Mouse (Mus musculus): ENCODE data around the gene Omp.
"Not testable (repeated sequence)": the region's sequence is repeated elsewhere in the genome, so short reads cannot be mapped to it uniquely, and the experiment has no call there.

Gene Omp

DNA sequence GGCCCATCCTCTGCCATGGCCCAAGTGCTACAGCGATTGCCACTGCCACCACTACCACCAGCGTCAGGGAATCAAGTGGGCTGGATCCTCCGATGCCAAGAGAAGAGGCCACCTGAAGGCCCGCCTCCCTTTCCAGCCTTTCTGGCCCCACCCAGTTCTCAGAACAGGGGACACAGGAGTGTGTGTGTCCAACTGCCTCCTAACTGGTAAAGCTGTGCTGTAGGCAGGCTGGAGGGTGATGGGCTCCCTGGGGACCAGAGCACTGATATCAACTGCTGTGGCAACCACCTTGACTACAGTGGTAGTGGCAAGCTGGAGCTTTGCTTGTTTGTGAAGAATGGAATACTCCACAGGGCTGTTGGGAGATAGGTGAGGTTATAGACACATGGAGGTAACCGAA, at the start of gene Omp:
Gene Omp, minus strand, starts transcription at position 101 of the 400 bp plus-strand sequence.
- no peak for DNase-seq (ENCODE audit: low spot score)

DNA sequence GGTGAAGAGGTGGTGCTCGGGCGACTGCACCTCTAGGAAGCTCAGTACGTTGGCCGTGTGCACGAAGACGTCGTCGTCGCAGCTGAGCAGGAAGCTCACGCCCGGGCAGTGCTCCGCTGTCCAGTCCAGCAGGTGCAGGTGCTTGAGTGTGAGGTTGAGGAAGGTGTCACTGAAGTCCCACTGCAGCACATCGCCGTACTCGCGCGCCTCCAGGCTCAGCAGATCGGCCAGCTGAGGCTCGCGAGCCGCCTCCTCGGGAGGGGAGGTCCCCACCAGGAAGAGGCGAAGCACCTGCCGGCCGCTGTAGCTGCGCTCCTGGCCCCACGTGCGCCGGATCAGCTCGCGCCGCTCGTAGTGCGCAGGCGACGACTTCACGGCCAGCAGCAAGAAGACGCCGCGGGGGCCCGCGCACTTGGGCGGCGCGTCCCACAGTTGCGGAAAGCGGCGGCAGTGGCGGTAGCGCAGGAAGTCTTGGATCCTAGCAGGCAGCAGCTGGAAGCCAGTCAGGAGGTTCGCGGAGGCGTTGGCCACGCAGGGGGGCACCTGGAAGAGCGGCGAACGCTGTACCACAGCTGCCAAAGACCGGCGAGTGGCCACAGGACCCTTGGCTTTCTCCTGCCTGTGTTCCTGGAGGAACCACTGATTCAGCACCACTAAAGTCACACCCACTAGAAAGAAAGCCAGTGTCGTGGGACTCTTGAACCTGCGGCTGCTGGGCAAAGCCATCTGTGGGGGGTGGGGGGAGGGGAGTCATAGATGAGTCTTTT, 48.9 kb upstream of the Omp start:
- no peak for DNase-seq (ENCODE audit: low spot score)

- DNase-seq (ENCODE audit: low spot score): no peak
Measured at GRCm38 (mm10) chr7:98193515-98194025, 48.3 kb upstream of the Omp start.

DNA sequence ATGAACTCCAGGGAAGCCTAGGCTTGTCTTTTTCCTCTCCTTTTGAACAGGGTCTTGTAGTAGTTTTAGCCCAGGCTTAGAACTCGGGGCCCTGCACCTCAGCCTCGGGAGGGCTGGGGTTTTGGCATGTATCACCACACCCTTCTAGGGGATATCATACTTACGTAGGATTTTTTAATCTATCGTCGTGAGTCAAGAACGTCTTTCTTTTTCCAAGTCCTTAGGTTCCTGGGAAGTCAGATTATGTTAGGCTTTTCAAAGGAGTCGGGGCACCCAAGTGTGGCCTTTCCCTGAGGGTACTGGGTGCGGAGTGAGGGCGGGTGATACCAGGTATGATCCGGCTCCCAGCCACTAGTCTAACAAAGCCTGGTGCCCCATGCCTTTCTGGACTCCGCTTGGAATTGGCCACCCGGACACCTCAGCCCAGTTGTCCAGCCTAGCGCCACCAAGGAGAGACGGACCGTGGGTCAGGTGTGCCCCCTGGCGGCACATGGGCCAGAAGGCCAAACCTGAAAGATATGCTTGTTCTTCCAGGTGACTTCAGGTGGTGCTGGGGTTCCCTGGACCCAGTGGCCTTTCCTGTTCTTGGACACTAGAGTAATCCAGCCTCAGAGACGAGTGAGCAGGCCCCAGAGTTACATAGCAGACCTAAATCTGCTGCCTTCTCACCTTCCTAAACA, 46.4 kb upstream of the Omp start:
- no peak for DNase-seq (ENCODE audit: low spot score)

GRCm38 (mm10) chr7:98190578-98190977, 45.3 kb upstream of the Omp start:
- no peak for DNase-seq (ENCODE audit: low spot score)

DNA sequence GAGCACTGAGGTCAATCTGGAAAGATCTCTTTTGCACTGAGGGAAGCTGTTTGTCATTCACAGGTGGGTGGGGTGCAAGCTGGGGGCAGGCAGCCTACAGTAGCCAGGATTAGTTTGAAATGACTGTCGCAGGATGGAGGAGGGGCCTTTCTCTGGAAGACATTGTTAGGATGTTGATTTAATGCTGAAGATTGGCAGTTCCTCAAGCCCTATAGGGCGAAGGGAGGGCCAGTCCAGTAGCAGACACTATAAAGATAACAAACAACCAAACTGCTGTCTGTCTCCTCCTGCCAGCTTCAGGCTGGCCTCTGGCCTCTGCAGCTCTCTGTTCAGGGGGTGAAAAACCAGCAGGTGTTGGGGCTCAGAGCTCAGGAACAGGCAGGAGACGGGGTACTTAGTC, 44.4 kb upstream of the Omp start:
- no peak for DNase-seq (ENCODE audit: low spot score)

DNA sequence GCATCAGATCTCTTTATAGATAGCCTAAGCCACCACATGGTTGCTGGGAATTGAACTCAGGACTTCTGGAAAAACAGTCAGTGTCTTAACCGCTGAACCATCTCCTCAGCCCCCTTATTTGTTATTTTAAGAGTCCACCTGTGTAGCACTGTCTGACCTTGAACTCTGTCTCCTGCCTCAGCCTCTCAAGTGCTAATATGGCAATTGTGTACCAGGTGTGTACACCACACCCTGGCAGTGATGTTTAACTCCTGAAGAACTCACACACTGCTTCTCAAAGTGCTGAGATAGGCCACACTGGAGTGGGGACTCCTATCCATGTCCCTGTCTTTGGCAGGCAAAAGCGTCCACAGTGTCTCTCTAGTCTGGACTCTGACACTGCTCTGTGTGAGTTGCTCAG, 43.4 kb upstream of the Omp start:
- no peak for DNase-seq (ENCODE audit: low spot score)

DNA sequence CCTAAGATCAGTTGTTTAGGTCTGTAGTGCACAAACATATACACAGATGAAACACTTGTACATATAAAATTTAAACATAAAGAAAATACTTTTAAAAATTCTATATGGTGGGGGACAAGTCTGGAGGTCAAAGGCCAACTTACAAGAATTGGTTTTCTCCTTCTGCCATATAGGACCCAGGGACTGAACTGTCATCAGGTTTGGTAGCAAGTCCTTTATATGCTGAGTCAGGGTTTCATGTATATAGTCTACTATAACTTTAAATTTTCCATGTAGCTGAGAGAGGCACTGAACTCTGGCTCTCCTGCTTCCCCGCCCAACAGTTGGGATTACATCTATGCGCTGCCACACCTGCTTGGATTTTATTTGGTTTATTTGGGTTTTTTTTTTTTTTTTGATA, 42.9 kb upstream of the Omp start:
- no peak for DNase-seq (ENCODE audit: low spot score)

GRCm38 (mm10) chr7:98187332-98187731, 42.0 kb upstream of the Omp start:
- DNase-seq (ENCODE audit: low spot score): not testable (repeated sequence)

GRCm38 (mm10) chr7:98186637-98187036, 41.3 kb upstream of the Omp start:
- DNase-seq (ENCODE audit: low spot score): no peak

- DNase-seq (ENCODE audit: low spot score): no peak
Measured at GRCm38 (mm10) chr7:98185326-98185725, 40.0 kb upstream of the Omp start.

- no peak for DNase-seq (ENCODE audit: low spot score)
Measured at GRCm38 (mm10) chr7:98178560-98179231, 33.4 kb upstream of the Omp start.

DNA sequence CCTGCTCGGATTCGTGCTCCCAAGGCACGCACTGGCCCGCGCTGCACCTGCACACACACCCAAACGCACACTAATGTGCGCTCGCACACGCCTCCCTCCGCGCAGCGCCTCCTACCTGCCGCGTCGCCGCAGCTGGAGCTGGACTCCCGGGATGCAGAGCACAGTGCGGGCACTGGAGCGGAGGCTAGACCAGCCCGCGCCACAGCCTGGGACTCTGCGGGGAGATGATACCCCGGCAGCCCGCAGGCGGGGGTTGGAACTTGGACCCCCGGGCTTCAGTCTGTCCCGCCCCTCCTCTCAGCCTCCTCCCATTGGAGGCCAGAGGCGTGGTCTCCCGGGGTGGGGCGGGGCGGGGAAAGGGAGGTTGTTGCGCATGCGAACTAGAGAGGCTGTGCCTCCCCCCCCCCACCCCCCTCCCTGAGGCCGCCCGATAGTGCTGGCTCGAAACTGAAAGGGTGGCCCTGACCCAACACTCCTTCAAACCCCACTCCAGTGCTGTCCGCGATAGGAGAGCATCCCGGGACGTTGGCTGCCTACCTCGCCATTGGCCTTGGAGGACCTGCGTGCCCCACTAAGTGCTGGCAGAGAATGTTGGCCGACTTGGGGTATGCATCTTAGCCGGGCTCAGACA, 32.7 kb upstream of the Omp start, which contains the start of gene Capn5:
Gene Capn5, minus strand, starts transcription at position 346 of the 631 bp plus-strand sequence.
- peak; percentile 81 for DNase-seq (ENCODE audit: low spot score)

DNA sequence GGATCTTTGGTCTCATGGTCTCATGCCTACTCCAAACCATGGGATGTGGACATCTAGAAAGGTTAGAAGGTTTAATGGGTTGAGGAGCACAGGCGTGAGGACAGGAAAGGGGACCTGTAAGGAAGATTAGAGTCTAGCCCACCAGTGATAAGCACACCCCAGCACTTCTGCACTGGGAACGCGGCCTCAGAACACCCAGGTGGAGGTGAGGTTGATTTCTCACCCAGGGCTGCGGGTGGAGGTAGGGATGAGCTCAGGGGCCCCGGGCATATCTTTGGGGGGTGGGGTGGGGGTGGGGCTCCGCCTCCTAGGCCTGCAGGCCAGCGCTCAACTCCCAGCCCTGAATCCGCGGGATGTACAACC, 32.2 kb upstream of the Omp start:
- DNase-seq (ENCODE audit: low spot score): no peak

GRCm38 (mm10) chr7:98177071-98177485, 31.8 kb upstream of the Omp start:
- DNase-seq (ENCODE audit: low spot score): no peak

DNA sequence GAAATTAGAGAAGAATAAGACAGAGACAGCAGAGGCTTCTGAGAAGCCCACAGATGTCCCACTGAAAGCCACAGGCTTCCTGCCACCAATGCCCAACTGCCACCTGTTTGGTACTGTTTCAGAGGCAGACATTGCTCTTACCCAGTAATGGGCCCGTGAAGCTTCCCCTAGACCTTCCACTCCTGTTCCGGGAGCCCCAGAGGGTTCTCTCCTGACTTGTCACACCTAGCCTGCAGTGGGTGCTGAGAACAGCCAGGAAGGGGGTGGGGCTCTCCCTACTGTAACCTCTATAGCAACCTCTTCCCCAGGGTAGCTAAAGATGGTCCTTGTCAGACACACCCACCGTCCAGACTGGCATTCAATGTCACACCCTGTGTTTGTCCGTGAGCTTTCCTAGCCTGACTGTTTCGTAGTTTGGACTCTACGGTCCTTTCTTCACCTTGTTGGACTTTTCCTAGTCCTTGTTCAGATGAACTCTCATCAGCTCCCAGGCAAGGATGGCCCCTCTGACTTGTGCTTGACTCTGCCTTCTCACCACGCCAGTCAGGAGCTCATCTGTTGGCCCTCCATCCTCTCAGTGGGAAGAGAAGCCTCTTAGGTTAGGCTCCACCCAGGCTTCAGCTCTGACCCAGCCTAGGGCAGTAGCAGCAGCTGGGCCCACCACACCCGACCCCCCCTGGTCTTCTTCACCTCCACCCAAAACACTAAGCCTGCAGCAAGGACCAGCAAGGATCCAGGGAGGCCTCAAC, 31.2 kb upstream of the Omp start:
- DNase-seq (ENCODE audit: low spot score): no peak

DNA sequence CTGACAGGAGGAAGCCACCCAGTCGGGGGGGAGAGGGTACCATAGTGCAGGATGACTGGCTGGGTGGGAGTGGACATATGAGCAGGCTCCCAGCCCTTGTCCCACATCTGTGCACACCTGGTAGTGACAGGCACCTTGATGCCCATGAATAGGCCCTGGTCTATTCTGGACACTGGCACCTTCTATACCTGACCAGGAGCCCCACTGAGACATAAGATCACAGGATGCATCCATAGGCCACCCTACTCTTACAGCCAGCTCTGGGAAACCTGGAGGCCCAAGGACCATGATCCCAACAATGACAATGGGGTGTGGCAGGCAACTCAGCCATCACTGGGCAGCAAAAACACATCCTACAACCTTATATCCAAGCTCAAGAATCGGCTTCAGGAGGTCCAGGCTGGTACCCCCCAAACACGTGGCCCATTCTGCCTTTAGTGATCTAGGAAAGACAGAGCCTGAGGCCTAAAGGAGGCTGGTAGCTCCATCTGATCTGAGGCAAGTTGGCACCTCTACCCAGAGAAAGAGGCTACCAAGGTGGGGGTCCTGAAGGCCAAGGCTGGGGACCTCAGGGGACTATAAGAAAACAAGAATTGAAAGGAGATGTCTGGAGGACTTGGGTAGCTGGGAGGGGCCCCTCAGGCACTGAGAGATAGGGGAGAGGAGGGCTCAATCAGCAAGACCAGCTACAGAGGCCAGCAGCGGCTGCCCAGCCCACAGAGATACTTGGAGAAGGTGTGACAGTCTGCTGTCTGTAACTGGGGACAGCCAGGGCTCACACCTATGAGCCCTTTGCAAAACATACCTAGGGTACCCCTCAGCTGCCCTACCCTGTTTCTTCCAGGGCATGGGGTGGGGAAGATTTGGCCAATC, 29.8 kb upstream of the Omp start:
- DNase-seq (ENCODE audit: low spot score): peak; percentile 59

DNA sequence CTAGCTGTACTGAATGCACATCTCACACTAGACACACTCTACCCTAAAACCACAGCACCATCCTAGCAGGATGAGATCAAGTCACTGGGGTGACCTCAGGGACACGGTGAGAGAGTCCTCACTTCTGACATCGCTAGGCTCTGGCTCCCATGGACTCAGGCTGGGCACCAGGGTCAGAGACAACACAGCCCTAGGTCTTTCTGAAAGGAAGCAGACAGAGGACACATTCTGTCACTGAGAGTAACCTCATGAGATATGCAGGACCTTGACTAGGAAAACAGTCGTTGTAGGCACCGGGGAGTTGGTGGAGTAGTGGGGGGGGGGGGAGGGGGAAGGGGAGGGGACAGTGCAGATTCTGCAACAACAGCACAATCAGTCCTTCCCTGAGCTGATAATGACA, 28.1 kb upstream of the Omp start:
- DNase-seq (ENCODE audit: low spot score): no peak

- DNase-seq (ENCODE audit: low spot score): no peak
Measured at GRCm38 (mm10) chr7:98172661-98173060, 27.4 kb upstream of the Omp start.
